In genomic region chr6:65164137-65164536, GRCm38 (mm10) we compare ENCODE assay signal across 12 mouse cellular contexts. TPM values are rescaled to one million over a fixed set of nuclear protein-coding genes. Genes with fewer than 3 reads are reported as not detected.
DNase-seq lines count a peak whose midpoint lies in the region; ATAC-seq and TF ChIP-seq lines count a peak whose summit lies in the region.
"Had no signal": no experiment of that assay in that cellular context is flagged by ENCODE, and none has a peak within 500 bp of the region (broad histone marks: within the 10 kb centered on the region; RNA-seq: fewer than 3 reads in every experiment).

No protein-coding gene starts in this region.

- H3K4me3 ChIP-seq in megakaryocyte, embryonic 14.5 days (replicated peaks): peak overlapping the region; percentile 78
- H3K4me3 ChIP-seq in cortical plate, adult 2 months (ENCODE audit: insufficient read depth, low read length): no peak overlapping the region
- no peak overlapping the region for H3K4me3 ChIP-seq in hindbrain, embryonic 16.5 days (ENCODE audit: low read length)
- H3K4me3 ChIP-seq: limb, embryonic 15.5 days had no signal

- H3K4me1 ChIP-seq in megakaryocyte, embryonic 14.5 days: peaks cover 58% of the 10 kb centered on the region
- H3K4me1 ChIP-seq in cortical plate, adult 2 months (ENCODE audit: control insufficient read depth, insufficient read depth, low read length): no peaks in the 10 kb centered on the region
- H3K4me1 ChIP-seq in hindbrain, embryonic 16.5 days (ENCODE audit: control insufficient read depth, insufficient read depth, low read depth, low read length): no peaks in the 10 kb centered on the region
- H3K4me1 ChIP-seq: limb, embryonic 15.5 days had no signal

- H3K36me3 ChIP-seq in megakaryocyte, embryonic 14.5 days (replicated peaks; ENCODE audit: low read length): peaks cover 4% of the 10 kb centered on the region
- no peaks in the 10 kb centered on the region for H3K36me3 ChIP-seq in hindbrain, embryonic 16.5 days (ENCODE audit: control insufficient read depth, insufficient read depth, low read length)
- H3K36me3 ChIP-seq: limb, embryonic 15.5 days had no signal

- no peak overlapping the region for H3K4me2 ChIP-seq in hindbrain, embryonic 16.5 days (ENCODE audit: low read length)
- H3K4me2 ChIP-seq: limb, embryonic 15.5 days had no signal

- TF ChIP-seq CTCF in cortical plate, adult 2 months (IDR thresholded peaks at IDR 0.05; ENCODE audit: extremely low read depth, insufficient read depth, low read length): no peak

- peaks cover 5% of the 10 kb centered on the region for H3K9me3 ChIP-seq in megakaryocyte, embryonic 14.5 days
- no peaks in the 10 kb centered on the region for H3K9me3 ChIP-seq in hindbrain, embryonic 16.5 days (ENCODE audit: control insufficient read depth, low read length)
- H3K9me3 ChIP-seq: limb, embryonic 15.5 days had no signal

- no peak for TF ChIP-seq POLR2A in cortical plate, adult 2 months (IDR thresholded peaks at IDR 0.05; ENCODE audit: extremely low read depth, insufficient read depth, low read length)

- H3K27ac ChIP-seq in cortical plate, adult 2 months (ENCODE audit: insufficient read depth, low read length): peak overlapping the region; percentile 96
- no peak overlapping the region for H3K27ac ChIP-seq in hindbrain, embryonic 16.5 days (ENCODE audit: low read depth, low read length)
- H3K27ac ChIP-seq: limb, embryonic 15.5 days had no signal

- DNase-seq in heart, adult 8-10 months (ENCODE audit: low spot score): peak; percentile 21
- DNase-seq in heart, postnatal 36 days: no peak
- DNase-seq in left cerebral cortex, postnatal 36 days (ENCODE audit: low spot score in 2 of 2): peak; percentile 11 to 18
- no peak for DNase-seq in MN1 (ENCODE audit: low spot score)
- DNase-seq: adrenal gland, postnatal 10 days; cerebellum, postnatal 14 days; lung, adult 2 months had no signal

- intact Hi-C loops in heart, postnatal 36 days (cut with DNase I): no loop called here
- intact Hi-C loops in left cerebral cortex, postnatal 36 days (cut with DNase I): no loop called here

- no peaks in the 10 kb centered on the region for H3K27me3 ChIP-seq in megakaryocyte, embryonic 14.5 days (replicated peaks)
- H3K27me3 ChIP-seq in hindbrain, embryonic 16.5 days (replicated peaks; ENCODE audit: control insufficient read depth, insufficient read depth, low read length): no peaks in the 10 kb centered on the region
- H3K27me3 ChIP-seq: limb, embryonic 15.5 days had no signal

- ATAC-seq in megakaryocyte, adult 5-6 weeks (ENCODE audit: poor library complexity, severe bottlenecking): no peak
- ATAC-seq in hindbrain, embryonic 16.5 days: no peak

- H3K9ac ChIP-seq in hindbrain, embryonic 16.5 days (ENCODE audit: low read depth, low read length): no peak overlapping the region
- H3K9ac ChIP-seq: limb, embryonic 15.5 days had no signal

- WGBS in hindbrain, embryonic 16.5 days: 86% methylated on average over 6 of the region's 6 CpGs

RNA-seq across cellular contexts. Expression of gene Hpgds, which starts 19.4 kb away (rescaled TPM):
- 1 to 10 TPM in 3 of 4 experiments, under 1 TPM in 1; 0.54 to 2.3 (median 1.3) TPM for total RNA-seq in heart, adult 8-10 months (2022)
- 1 to 10 TPM in 1 of 2 experiments, under 1 TPM in 1; 0.70 to 1.2 TPM for total RNA-seq in heart, postnatal 36 days (2021)
- polyA plus RNA-seq in megakaryocyte, embryonic 14.5 days (2012; ENCODE audit: insufficient read depth, low replicate concordance): 2.2 TPM in 1 of 2 replicates, not detected in the other
- total RNA-seq in megakaryocyte, adult 5-6 weeks (2015): 0.22 TPM in 1 of 2 replicates, not detected in the other
- 0.08 and 0.22 TPM in 2 replicates for total RNA-seq in megakaryocyte, adult 5-6 weeks (2017)
- polyA plus RNA-seq in cortical plate, adult 2 months (2012; rRNA removed): 7.2 and 7.5 TPM in 2 replicates
- 1 to 10 TPM; 3.9 to 4.1 TPM for total RNA-seq in left cerebral cortex, postnatal 36 days (2021)
- polyA plus RNA-seq in hindbrain, embryonic 16.5 days (2015; fragmentation: Nextera tagmentation; extraction: Ambion mirVana): 3.9 and 4.6 TPM in 2 replicates

Comparison
In these comparisons a context has a peak if more than half of its experiments do, and no peak if none do; other contexts are left out.
1. DNase-seq: peak in heart, adult 8-10 months (single experiment) and left cerebral cortex, postnatal 36 days (2 of 2); none in heart, postnatal 36 days (0 of 2) and MN1 (single experiment).